ENCODE assay signal across 12 mouse cellular contexts in the genomic region with DNA sequence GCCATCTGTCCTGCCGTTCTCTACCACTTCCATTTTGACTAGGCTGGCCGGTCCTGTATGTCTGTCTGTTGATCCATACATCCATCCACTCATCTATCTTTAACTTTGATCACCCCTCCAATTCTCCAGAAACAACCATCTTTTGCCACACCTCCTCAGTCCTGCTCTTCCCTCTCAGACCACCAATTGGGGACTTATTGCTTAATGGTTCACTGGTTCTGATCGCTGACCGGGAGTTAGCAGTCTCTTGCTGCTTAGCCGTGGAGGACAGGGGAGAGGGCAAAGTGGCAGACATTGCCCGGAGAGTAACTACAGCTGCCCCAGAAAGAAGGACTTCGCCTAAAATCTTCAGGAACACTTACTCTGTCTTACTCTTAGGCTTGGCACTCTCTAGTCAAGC. TPM values are rescaled to one million over a fixed set of nuclear protein-coding genes. Genes with fewer than 3 reads are reported as not detected.
DNase-seq lines count a peak whose midpoint lies in the region; ATAC-seq and TF ChIP-seq lines count a peak whose summit lies in the region.
"Had no signal": no experiment of that assay in that cellular context is flagged by ENCODE, and none has a peak within 500 bp of the region (broad histone marks: within the 10 kb centered on the region; RNA-seq: fewer than 3 reads in every experiment).

No protein-coding gene starts in this region.

- no peak overlapping the region for H3K27ac ChIP-seq in kidney, embryonic 14.5 days (ENCODE audit: low read depth, low read length)
- H3K27ac ChIP-seq in embryonic facial prominence, embryonic 12.5 days: no peak overlapping the region
- H3K27ac ChIP-seq in forebrain, embryonic 16.5 days (ENCODE audit: low read length): no peak overlapping the region
- H3K27ac ChIP-seq in midbrain, postnatal 0 days (ENCODE audit: low read depth, low read length): no peak overlapping the region

- H3K4me3 ChIP-seq in kidney, embryonic 14.5 days (ENCODE audit: low read length): peak overlapping the region; percentile 64
- H3K4me3 ChIP-seq in embryonic facial prominence, embryonic 12.5 days: peak overlapping the region; percentile 59; the same call in 1 of the 2 replicates
- peak overlapping the region; percentile 83 for H3K4me3 ChIP-seq in forebrain, embryonic 16.5 days (replicated peaks; ENCODE audit: low read length)
- H3K4me3 ChIP-seq in midbrain, postnatal 0 days (ENCODE audit: low read depth, low read length): peak overlapping the region; percentile 69

- peak overlapping the region; percentile 99 for H3K4me2 ChIP-seq in kidney, embryonic 14.5 days (replicated peaks; ENCODE audit: low read depth, low read length)
- H3K4me2 ChIP-seq in embryonic facial prominence, embryonic 12.5 days (replicated peaks): peak overlapping the region; percentile 99
- peak overlapping the region; percentile 80 for H3K4me2 ChIP-seq in forebrain, embryonic 16.5 days (ENCODE audit: low read length)
- H3K4me2 ChIP-seq in midbrain, postnatal 0 days (ENCODE audit: low read depth, low read length, poor library complexity, severe bottlenecking): peak overlapping the region; percentile 99

- H3K9ac ChIP-seq in kidney, embryonic 14.5 days (ENCODE audit: low read depth, low read length): no peak overlapping the region
- H3K9ac ChIP-seq in embryonic facial prominence, embryonic 12.5 days: no peak overlapping the region
- H3K9ac ChIP-seq in forebrain, embryonic 16.5 days (replicated peaks; ENCODE audit: low read depth, low read length): peak overlapping the region; percentile 87
- H3K9ac ChIP-seq in midbrain, postnatal 0 days (replicated peaks; ENCODE audit: low read length, poor library complexity, severe bottlenecking): no peak overlapping the region; the same call in 1 of the 2 replicates

- DNase-seq in kidney, postnatal 25 days: no peak
- no peak for DNase-seq in midbrain, postnatal 0 days (ENCODE audit: low spot score)
- DNase-seq in ovary, adult 18-20 months (ENCODE audit: low spot score): no peak
- no peak for DNase-seq in B cell, adult 2 months
- no peak for DNase-seq in frontal cortex, postnatal 36 days (ENCODE audit: low spot score in 2 of 2)
- DNase-seq: kidney, adult 2 months; thymus, postnatal 36 days had no signal

- no peak for TF ChIP-seq CTCF in midbrain, postnatal 0 days (IDR thresholded peaks at IDR 0.05)

- WGBS in kidney, embryonic 14.5 days: 21% methylated on average over 7 of the region's 7 CpGs
- WGBS in embryonic facial prominence, embryonic 12.5 days: 43% methylated on average over 7 of the region's 7 CpGs
- WGBS in forebrain, embryonic 16.5 days: 31% methylated on average over 7 of the region's 7 CpGs
- WGBS in midbrain, postnatal 0 days: 42% methylated on average over 7 of the region's 7 CpGs

- peaks cover 15% of the 10 kb centered on the region for H3K27me3 ChIP-seq in kidney, embryonic 14.5 days (ENCODE audit: control insufficient read depth, insufficient read depth, low read length)
- H3K27me3 ChIP-seq in embryonic facial prominence, embryonic 12.5 days: peaks cover 22% of the 10 kb centered on the region
- 0 out of 2 replicates have a peak, but pooled peaks cover 2% of the 10 kb centered on the region for H3K27me3 ChIP-seq in forebrain, embryonic 16.5 days (replicated peaks; ENCODE audit: control insufficient read depth, insufficient read depth, low read length)
- 0 out of 2 replicates have a peak, but pooled peaks cover 3% of the 10 kb centered on the region for H3K27me3 ChIP-seq in midbrain, postnatal 0 days (ENCODE audit: insufficient read depth, low read length)

- 0 out of 2 replicates have a peak, but pooled peaks cover 6% of the 10 kb centered on the region for H3K4me1 ChIP-seq in kidney, embryonic 14.5 days (ENCODE audit: control insufficient read depth, insufficient read depth, low read length)
- H3K4me1 ChIP-seq in embryonic facial prominence, embryonic 12.5 days: no peaks in the 10 kb centered on the region
- peaks cover 31% of the 10 kb centered on the region for H3K4me1 ChIP-seq in forebrain, embryonic 16.5 days (replicated peaks; ENCODE audit: control insufficient read depth, insufficient read depth, low read length)
- H3K4me1 ChIP-seq in midbrain, postnatal 0 days (ENCODE audit: insufficient read depth, low read length): no peaks in the 10 kb centered on the region; the same call in 1 of the 2 replicates

- H3K9me3 ChIP-seq in kidney, embryonic 14.5 days (ENCODE audit: control insufficient read depth, low read length): no peaks in the 10 kb centered on the region
- no peaks in the 10 kb centered on the region for H3K9me3 ChIP-seq in embryonic facial prominence, embryonic 12.5 days
- no peaks in the 10 kb centered on the region for H3K9me3 ChIP-seq in forebrain, embryonic 16.5 days (ENCODE audit: control insufficient read depth, low read length)
- no peaks in the 10 kb centered on the region for H3K9me3 ChIP-seq in midbrain, postnatal 0 days (ENCODE audit: low read length)

- H3K36me3 ChIP-seq in kidney, embryonic 14.5 days (ENCODE audit: control insufficient read depth, insufficient read depth, low read length): no peaks in the 10 kb centered on the region
- H3K36me3 ChIP-seq in embryonic facial prominence, embryonic 12.5 days: no peaks in the 10 kb centered on the region
- H3K36me3 ChIP-seq in forebrain, embryonic 16.5 days (ENCODE audit: control insufficient read depth, insufficient read depth): no peaks in the 10 kb centered on the region
- no peaks in the 10 kb centered on the region for H3K36me3 ChIP-seq in midbrain, postnatal 0 days (ENCODE audit: insufficient read depth, low read length)

- ATAC-seq in kidney, embryonic 14.5 days (ENCODE audit: low FRiP score, low TSS enrichment): no peak
- ATAC-seq in embryonic facial prominence, embryonic 12.5 days (ENCODE audit: insufficient number of reproducible peaks, insufficient read depth, low FRiP score, low TSS enrichment): no peak
- no peak for ATAC-seq in forebrain, embryonic 16.5 days
- ATAC-seq in midbrain, postnatal 0 days (ENCODE audit: low FRiP score): no peak

RNA-seq across cellular contexts. Expression of a gene that starts 1.3 kb away (rescaled TPM):
- polyA plus RNA-seq in kidney, embryonic 14.5 days (2014; fragmentation: Nextera tagmentation; extraction: Ambion mirVana): 1.9 and 2.4 TPM in 2 replicates
- polyA plus RNA-seq in embryonic facial prominence, embryonic 12.5 days (2016; fragmentation: Nextera tagmentation; extraction: Ambion mirVana): 1.6 and 1.7 TPM in 2 replicates
- 9.2 and 11.0 TPM in 2 replicates for polyA plus RNA-seq in forebrain, embryonic 16.5 days (2015; fragmentation: Nextera tagmentation; extraction: Ambion mirVana)
- 21.5 and 31.9 TPM in 2 replicates for total RNA-seq in midbrain, postnatal 0 days (2014; rRNA removed)
- polyA plus RNA-seq in midbrain, postnatal 0 days (2015; fragmentation: Nextera tagmentation; extraction: Ambion mirVana): 2.8 and 4.6 TPM in 2 replicates
- total RNA-seq: common myeloid progenitor, adult 5-6 weeks; liver, adult 2 months had no signal
- polyA plus RNA-seq: liver, adult 2 months had no signal
